Mouse (Mus musculus): ENCODE data around the gene Txndc15. TPM values are rescaled to one million over a fixed set of nuclear protein-coding genes. Genes with fewer than 3 reads are reported as not detected.
A peak's percentile ranks its signal among the peaks of the same experiment; 100 is the strongest.

The Txndc15 gene
- 90.9 and 99.6 TPM in 2 replicates for polyA plus RNA-seq (2016; fragmentation: Nextera tagmentation; extraction: Ambion mirVana)

- Histone ChIP-seq H3K27me3 (no peaks in the 10 kb centered on the region), H3K9ac (replicated peaks) (peak within 1 kb of the TSS; percentile 90), H3K9me3 (no peaks in the 10 kb centered on the region), H3K4me2 (replicated peaks) (peak within 1 kb of the TSS; percentile 59), H3K27ac (replicated peaks) (peak within 1 kb of the TSS; percentile 95), H3K4me3 (peak within 1 kb of the TSS; percentile 93), H3K4me1 (peaks cover 13% of the 10 kb centered on the region; the same call in 1 of the 2 replicates), H3K36me3 (peaks cover 19% of the 10 kb centered on the region)
- WGBS = under 1% methylated on average over 63 of the region's 63 CpGs
- peak; percentile 93 for ATAC-seq (ENCODE audit: low FRiP score, low read depth)
Measured at GRCm38 (mm10) chr13:55714501-55715166, at the start of gene Txndc15. Gene Txndc15, plus strand, starts transcription at chr13:55714650.

DNA sequence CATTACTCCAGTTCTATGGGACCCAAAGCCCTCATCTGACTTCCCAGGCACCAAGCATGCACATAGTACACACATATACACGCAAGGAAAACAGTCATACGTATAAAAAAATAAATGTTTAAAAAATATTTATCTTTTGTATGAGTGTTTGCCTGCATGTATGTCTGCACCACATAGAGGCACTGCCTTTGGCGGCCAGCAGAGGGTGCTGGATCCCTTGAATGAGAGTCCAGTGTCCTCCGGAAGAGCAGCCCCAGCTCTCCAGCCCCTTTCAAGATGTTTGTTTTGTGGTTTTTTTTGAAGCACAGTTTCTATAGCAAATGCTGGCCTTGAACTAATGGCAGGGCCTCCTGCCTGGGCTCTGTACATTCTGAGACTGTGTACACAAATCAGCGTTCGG is 45.9 kb upstream of the Txndc15 start:
- Histone ChIP-seq H3K4me2 (replicated peaks) (no peak overlapping the region), H3K36me3 (peaks cover 91% of the 10 kb centered on the region), H3K9ac (replicated peaks) (no peak overlapping the region), H3K9me3 (no peaks in the 10 kb centered on the region), H3K27ac (replicated peaks) (no peak overlapping the region), H3K4me1 (no peaks in the 10 kb centered on the region), H3K4me3 (no peak overlapping the region), H3K27me3 (no peaks in the 10 kb centered on the region)
- 82% methylated on average over 6 of the region's 6 CpGs for WGBS
- no peak for ATAC-seq (ENCODE audit: low FRiP score, low read depth)

DNA sequence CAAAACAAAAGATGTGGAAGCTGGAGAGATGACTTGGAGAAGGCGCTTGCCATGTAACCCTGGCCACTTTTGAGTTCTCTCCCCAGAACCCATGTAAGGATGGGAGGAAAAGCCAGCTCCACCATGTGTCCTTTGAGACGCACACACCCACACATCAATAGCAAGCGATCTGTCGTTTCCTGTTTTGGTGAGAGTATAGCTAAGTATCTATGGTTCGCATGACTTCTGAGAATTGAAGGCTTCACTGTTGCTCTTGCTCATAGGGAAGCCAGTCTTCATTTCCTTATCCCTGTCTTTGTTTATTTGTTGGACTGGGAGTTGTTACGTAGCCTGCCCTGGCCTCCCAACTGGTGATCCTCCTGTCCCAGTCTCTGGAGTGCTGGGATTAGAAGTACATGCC is 41.7 kb upstream of the Txndc15 start:
- ATAC-seq (ENCODE audit: low FRiP score, low read depth) = no peak
- H3K4me3 ChIP-seq = no peak overlapping the region
- H3K36me3 ChIP-seq = peaks cover 84% of the 10 kb centered on the region
- WGBS = 95% methylated on average over 6 of the region's 6 CpGs
- H3K4me2 ChIP-seq (replicated peaks) = no peak overlapping the region
- no peaks in the 10 kb centered on the region for H3K4me1 ChIP-seq
- no peak overlapping the region for H3K27ac ChIP-seq (replicated peaks)
- no peaks in the 10 kb centered on the region for H3K27me3 ChIP-seq
- no peak overlapping the region for H3K9ac ChIP-seq (replicated peaks)
- H3K9me3 ChIP-seq = no peaks in the 10 kb centered on the region

DNA sequence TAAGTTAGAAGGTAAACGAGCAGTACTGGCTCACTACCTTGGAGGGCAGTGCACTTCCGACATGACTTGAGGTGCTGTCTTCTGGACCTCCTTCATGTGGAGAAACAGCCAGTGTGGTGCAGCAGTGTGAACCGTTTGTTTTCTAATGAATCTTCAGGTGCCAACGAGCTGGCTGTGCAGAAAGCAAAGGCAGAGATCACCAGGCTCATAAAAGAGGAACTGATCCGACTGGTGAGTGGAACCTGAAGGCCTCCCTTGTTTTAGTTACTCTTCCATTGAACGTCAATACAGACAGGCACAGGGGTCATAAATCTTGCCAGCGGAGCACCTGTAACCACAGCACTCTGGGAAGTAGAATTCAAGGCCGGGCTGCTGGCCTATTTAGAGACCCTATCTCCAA is 37.1 kb upstream of the Txndc15 start:
- H3K27ac ChIP-seq (replicated peaks) = no peak overlapping the region
- H3K36me3 ChIP-seq = peaks cover 72% of the 10 kb centered on the region
- no peaks in the 10 kb centered on the region for H3K27me3 ChIP-seq

DNA sequence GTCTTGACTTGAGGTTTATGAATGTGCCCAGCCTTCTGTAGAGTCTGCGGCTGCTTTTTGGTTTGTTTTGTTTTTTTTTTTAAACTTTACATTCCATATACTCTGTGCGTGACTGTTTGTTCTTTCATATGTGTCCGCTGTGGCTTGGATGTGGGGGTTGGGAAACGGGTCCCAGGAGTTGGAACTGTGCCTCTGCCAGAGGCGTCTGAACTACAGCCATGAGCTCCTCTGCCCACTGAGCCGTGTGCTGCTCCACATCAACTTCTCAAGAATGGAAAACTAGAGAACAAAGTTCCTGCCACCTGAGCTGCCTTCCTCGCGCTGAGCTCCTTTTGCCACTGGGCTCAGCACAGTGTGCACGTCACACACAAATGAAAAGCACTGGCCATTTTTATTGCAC is 32.2 kb upstream of the Txndc15 start:
- no peak overlapping the region for H3K4me3 ChIP-seq
- 94% methylated on average over 9 of the region's 9 CpGs for WGBS

More for the DNA sequence above, 37.1 kb upstream of the Txndc15 start:
- no peak for ATAC-seq (ENCODE audit: low FRiP score, low read depth)
- no peaks in the 10 kb centered on the region for H3K9me3 ChIP-seq
- H3K4me3 ChIP-seq = no peak overlapping the region
- H3K4me1 ChIP-seq = no peaks in the 10 kb centered on the region
- H3K9ac ChIP-seq (replicated peaks) = no peak overlapping the region
- whole genome bisulfite sequencing = 93% methylated on average over 8 of the region's 8 CpGs
- H3K4me2 ChIP-seq (replicated peaks) = no peak overlapping the region

GRCm38 (mm10) chr13:55683581-55683980 is 30.9 kb upstream of the Txndc15 start:
- H3K4me3 ChIP-seq = no peak overlapping the region
- H3K9me3 ChIP-seq = no peaks in the 10 kb centered on the region
- 86% methylated on average over 3 of the region's 3 CpGs for WGBS
- ATAC-seq (ENCODE audit: low FRiP score, low read depth) = no peak
- no peak overlapping the region for H3K9ac ChIP-seq (replicated peaks)
- H3K27ac ChIP-seq (replicated peaks) = no peak overlapping the region
- H3K27me3 ChIP-seq = no peaks in the 10 kb centered on the region
- H3K4me2 ChIP-seq (replicated peaks) = no peak overlapping the region
- H3K4me1 ChIP-seq = peaks cover 8% of the 10 kb centered on the region; the same call in 1 of the 2 replicates
- peaks cover 20% of the 10 kb centered on the region for H3K36me3 ChIP-seq

More for the DNA sequence above, 32.2 kb upstream of the Txndc15 start:
- Histone ChIP-seq H3K27ac (replicated peaks) (no peak overlapping the region), H3K9ac (replicated peaks) (no peak overlapping the region), H3K4me1 (no peaks in the 10 kb centered on the region), H3K4me2 (replicated peaks) (no peak overlapping the region), H3K9me3 (no peaks in the 10 kb centered on the region), H3K36me3 (peaks cover 33% of the 10 kb centered on the region), H3K27me3 (no peaks in the 10 kb centered on the region)
- no peak for ATAC-seq (ENCODE audit: low FRiP score, low read depth)

- WGBS = 77% methylated on average over 9 of the region's 9 CpGs
- Histone ChIP-seq H3K4me1 (peaks cover 8% of the 10 kb centered on the region; the same call in 1 of the 2 replicates), H3K9ac (replicated peaks) (peak overlapping the region; percentile 28; the same call in 1 of the 2 replicates), H3K36me3 (no peaks in the 10 kb centered on the region), H3K9me3 (no peaks in the 10 kb centered on the region), H3K4me3 (no peak overlapping the region), H3K4me2 (replicated peaks) (no peak overlapping the region), H3K27ac (replicated peaks) (peak overlapping the region; percentile 10; the same call in 1 of the 2 replicates), H3K27me3 (no peaks in the 10 kb centered on the region)
- ATAC-seq (ENCODE audit: low FRiP score, low read depth) = 0 out of 2 replicates have a peak, but pooled peaks have one; percentile 38
Measured at GRCm38 (mm10) chr13:55686107-55686633, 28.3 kb upstream of the Txndc15 start.

DNA sequence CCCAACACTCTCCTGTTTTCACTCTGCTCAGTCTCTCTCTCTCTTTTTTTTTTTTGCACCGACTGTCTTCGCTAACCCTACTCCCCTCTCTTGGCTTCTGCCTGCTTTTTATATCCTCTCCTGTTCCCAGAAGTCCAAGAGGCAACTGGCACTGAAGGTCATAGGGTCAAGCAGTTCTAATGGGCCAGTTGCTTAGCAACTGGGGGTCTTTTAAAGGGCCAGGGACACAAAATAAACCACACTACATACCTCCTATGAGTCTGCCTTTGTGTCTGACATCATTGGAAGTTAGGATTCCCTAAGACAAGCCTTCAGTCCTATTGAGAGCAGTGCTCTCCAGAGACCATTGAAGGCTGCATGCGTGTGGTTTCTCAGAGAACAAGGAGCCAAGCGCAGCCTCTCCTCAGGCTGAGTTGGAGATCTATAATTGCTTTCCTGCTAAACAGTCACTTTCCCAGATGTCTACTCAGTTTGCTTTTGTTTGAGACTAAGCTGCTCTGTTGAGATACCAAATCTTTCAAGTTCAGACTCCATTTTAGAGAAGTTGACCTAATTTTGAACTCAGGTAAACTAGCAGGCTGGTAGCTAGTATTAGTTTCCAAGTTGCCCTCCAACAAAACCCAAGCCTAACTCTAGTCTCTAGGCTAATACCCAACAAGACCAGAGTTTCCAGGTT is 26.4 kb upstream of the Txndc15 start:
- WGBS = 14% methylated on average over 4 of the region's 4 CpGs
- no peak for ATAC-seq (ENCODE audit: low FRiP score, low read depth)

DNA sequence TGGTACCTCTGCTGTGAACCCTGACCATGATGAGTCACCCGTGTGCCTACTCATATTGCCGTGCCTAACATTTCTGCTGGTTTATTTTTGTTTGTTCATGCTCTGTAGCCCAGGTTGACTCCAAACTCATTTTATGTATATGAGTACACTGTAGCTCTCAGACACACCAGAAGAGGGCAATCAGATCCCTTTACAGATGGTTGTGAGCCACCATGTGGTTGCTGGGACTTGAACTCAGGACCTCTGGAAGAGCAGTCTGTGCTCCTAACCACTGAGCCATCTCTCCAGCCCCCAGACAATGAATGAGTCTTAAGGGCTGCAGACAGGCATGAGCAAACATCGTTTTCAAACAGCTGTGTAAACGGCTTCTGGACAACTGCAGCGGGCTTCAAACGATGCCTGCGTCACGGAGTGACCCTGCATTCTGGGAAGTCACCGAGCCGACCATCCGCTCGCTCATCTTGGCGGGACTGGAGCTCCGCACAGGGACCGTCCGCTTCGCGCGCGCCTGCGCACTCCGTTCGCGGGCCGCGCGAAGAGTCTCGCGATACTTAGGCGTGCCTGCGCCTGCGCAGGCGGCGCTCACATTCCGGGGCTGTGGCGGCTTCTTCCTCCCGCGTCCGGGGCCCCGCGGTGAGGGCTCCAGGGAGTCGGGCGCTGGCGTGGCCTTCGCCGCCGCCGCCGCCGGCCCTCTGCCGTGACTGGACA is 21.8 kb upstream of the Txndc15 start, which contains the start of gene B230219D22Rik:
Gene B230219D22Rik (plus strand): TSS at position 590 of the 708 bp plus-strand sequence.
- Histone ChIP-seq H3K4me1 (peaks cover 26% of the 10 kb centered on the region), H3K9ac (replicated peaks) (peak within 1 kb of the TSS; percentile 100), H3K27ac (replicated peaks) (peak within 1 kb of the TSS; percentile 98), H3K36me3 (no peaks in the 10 kb centered on the region), H3K27me3 (no peaks in the 10 kb centered on the region), H3K4me3 (peak within 1 kb of the TSS; percentile 100), H3K9me3 (no peaks in the 10 kb centered on the region), H3K4me2 (replicated peaks) (peak within 1 kb of the TSS; percentile 87)
- WGBS = 3% methylated on average over 51 of the region's 51 CpGs
- ATAC-seq (ENCODE audit: low FRiP score, low read depth) = peak; percentile 97

More for the DNA sequence above, 26.4 kb upstream of the Txndc15 start:
- Histone ChIP-seq H3K9me3 (no peaks in the 10 kb centered on the region), H3K36me3 (no peaks in the 10 kb centered on the region), H3K9ac (replicated peaks) (no peak overlapping the region), H3K4me2 (replicated peaks) (no peak overlapping the region), H3K4me3 (no peak overlapping the region), H3K27ac (replicated peaks) (peak overlapping the region; percentile 42; the same call in 1 of the 2 replicates), H3K4me1 (peaks cover 8% of the 10 kb centered on the region; the same call in 1 of the 2 replicates), H3K27me3 (no peaks in the 10 kb centered on the region)

DNA sequence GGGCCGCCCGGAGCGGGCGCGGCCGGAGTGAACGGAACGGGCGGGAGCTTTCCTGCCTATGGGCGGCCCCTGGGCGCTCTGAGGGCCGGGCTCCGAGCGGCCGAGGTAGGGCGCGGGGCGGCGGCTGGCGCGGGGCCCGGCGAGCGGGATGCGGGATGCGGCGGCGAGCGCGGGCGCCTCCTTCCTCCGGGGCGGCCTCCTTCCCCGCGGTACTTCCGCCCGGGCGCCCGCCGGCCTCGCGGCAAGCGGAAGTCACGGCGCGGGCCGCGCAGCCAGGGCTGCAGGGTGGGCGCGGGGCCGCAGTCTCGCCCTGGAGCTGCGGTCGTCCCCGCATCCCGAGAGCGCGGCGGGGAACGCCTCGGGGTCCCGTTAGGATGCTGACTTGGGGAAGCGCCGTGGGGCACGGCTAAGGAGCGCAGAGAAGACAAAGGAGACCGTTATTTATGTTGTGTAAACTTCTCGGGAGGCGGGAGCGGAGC is 21.2 kb upstream of the Txndc15 start:
- peak; percentile 68; the same call in 1 of the 2 replicates for ATAC-seq (ENCODE audit: low FRiP score, low read depth)
- no peaks in the 10 kb centered on the region for H3K27me3 ChIP-seq
- H3K4me3 ChIP-seq = peak overlapping the region; percentile 100
- H3K9me3 ChIP-seq = no peaks in the 10 kb centered on the region
- peak overlapping the region; percentile 87 for H3K4me2 ChIP-seq (replicated peaks)
- H3K9ac ChIP-seq (replicated peaks) = peak overlapping the region; percentile 100
- H3K27ac ChIP-seq (replicated peaks) = peak overlapping the region; percentile 98
- peaks cover 22% of the 10 kb centered on the region for H3K4me1 ChIP-seq
- 2% methylated on average over 65 of the region's 70 CpGs for WGBS
- peaks cover under 1% of the 10 kb centered on the region for H3K36me3 ChIP-seq

DNA sequence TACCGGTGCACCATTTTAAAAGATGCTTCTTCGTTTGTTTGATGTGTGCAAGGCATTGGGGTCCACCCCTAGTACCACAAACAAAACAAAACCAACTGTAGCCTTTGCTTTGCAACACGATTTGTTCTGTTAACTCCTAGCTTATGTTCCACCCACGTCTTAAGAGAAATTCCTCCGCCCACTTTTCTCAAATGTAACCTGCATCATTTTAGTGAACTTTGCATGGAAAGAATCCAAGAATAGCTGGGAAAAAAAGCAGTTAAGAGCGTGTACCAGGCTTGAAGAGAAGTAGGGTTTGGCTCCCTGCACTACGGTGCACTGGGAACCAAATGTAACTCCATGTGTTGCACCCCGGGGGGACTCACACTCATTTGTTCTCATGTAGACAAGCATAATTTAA is 20.3 kb upstream of the Txndc15 start:
- H3K9ac ChIP-seq (replicated peaks) = peak overlapping the region; percentile 100
- no peaks in the 10 kb centered on the region for H3K27me3 ChIP-seq
- H3K36me3 ChIP-seq = peaks cover 9% of the 10 kb centered on the region
- WGBS = 21% methylated on average over 8 of the region's 8 CpGs
- no peaks in the 10 kb centered on the region for H3K9me3 ChIP-seq
- H3K4me3 ChIP-seq = peak overlapping the region; percentile 100
- no peak for ATAC-seq (ENCODE audit: low FRiP score, low read depth)
- H3K27ac ChIP-seq (replicated peaks) = no peak overlapping the region
- H3K4me2 ChIP-seq (replicated peaks) = peak overlapping the region; percentile 87
- peaks cover 22% of the 10 kb centered on the region for H3K4me1 ChIP-seq
